Mouse (Mus musculus) inflammation-experienced regulatory T-cells (primary cell): ENCODE data around the gene Cela3b. TPM values are rescaled to one million over a fixed set of nuclear protein-coding genes. Genes with fewer than 3 reads are reported as not detected.

Source experiments
- polyA plus RNA-seq, 2 experiments: library from polyadenylated mRNA; unstranded; fragments of 100-300 nt; shearing (Covaris generic); gene quantifications; one replicate each; pipeline ENCODE4 v1.2.1; 2017

Gene Cela3b
- polyA plus RNA-seq, result under 1 TPM in 1 of 2 experiments, not detected in 1; 0.29 TPM

DNA sequence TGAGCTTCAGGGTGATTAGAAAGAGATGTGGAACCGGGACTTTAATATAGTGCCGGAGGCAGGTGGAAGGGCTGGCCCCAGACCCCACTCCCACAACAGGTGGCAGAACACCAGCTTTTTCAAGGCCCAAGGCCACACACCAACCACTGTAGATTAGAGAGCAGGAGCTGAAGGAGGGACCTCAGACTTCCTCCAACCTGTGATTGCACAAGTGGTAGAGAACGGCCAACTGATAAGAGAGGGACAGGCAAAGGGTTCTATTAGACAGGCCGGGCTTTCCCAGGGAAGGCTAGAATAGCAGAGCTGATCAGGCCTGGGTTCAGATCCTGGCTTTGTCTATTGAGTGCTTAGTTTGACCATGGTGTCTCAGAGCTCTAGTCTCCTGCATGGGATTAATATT, at the start of gene Cela3b:
Gene Cela3b (minus strand): TSS at position 39 of the 400 bp plus-strand sequence.

DNA sequence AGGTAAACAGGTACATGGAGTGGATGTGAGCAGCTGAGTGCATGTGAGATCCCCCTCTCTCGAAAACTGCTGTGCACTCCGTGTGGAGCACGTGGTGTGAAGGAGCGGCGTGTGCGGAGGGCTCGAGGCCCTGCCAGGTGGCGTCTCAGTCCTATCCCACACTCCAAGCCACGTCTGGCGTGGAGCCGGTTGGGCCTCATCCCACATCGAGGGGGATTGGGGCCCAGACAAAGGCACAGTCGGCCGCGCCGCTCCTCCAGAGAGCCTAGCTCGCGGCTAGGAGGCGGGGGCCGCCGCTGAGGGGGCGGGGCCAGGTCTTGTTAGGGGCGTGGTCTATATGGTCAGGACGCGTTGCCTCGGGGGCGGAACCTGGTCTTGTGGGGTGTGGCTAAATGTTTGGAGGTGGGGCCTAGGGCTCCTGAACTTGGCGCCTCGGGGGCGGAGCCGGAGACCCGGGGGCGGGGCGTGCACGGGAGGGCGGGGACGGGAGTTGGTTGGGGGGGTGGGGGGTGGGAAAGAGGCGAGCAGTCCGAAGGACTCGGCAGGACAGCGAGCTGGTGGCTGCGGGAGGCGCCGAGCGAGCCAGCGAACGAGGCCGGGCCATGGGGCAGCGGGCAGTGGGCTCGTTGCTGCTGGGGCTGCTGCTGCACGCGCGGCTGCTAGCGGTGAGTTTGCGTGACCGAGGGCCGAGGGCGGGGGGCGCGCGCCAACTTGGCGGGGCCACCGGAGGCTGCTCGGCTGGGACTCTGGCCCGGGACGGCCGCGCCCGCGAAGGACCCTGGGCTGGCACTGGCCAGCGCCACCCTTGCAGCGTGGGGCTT, 38.1 kb upstream of the Cela3b start, which contains the start of gene Hspg2:
Gene Hspg2 (plus strand): TSS at position 510 of the 821 bp plus-strand sequence.

GRCm38 (mm10) chr4:137453234-137453767, 23.0 kb upstream of the Cela3b start, which contains the start of gene 1700013G24Rik:
Gene 1700013G24Rik, plus strand, starts transcription at chr4:137453284.

DNA sequence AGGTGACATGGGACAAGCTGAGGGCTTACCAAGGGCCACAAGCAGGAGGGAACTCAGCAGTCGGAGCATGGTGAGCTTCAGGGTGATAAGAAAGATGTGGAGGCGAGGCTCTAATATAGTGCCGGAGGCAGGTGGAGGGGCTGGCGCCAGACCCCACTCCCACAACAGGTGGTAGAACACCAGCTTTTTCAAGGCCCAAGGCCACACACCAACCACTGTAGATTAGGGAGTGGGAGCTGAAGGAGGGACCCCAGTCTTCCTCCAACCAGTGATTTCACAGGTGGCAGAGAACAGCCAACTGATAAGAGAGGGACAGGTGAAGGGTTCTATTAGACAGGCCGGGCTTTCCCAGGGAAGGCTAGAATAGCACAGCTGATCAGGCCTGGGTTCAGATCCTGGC, 20.6 kb downstream of the Cela3b start, which contains the start of gene Cela3a:
Gene Cela3a (minus strand): TSS at position 101 of the 400 bp plus-strand sequence.

Other genes starting within 250 kb of the Cela3b start
- 1 to 10 TPM in 1 of 2 experiments, under 1 TPM in 1; 0.39 to 1.6 TPM for gene Wnt4, start 153.1 kb downstream of the Cela3b start, polyA plus RNA-seq
- 100 to 1,000 TPM; 743 to 937 TPM for gene Cdc42, start 72.8 kb downstream of the Cela3b start, polyA plus RNA-seq
- gene Cela3a, start 20.7 kb downstream of the Cela3b start, polyA plus RNA-seq, result under 1 TPM in 1 of 2 experiments, not detected in 1; 0.80 TPM
- not detected for gene 1700013G24Rik, start 22.7 kb upstream of the Cela3b start, polyA plus RNA-seq
- under 1 TPM; 0.04 to 0.20 TPM for gene Hspg2, start 38.2 kb upstream of the Cela3b start, polyA plus RNA-seq
- 1 to 10 TPM in 1 of 2 experiments, not detected in 1; 1.7 TPM for gene Ldlrad2, start 144.0 kb upstream of the Cela3b start, polyA plus RNA-seq
- gene Usp48, start 163.2 kb upstream of the Cela3b start, polyA plus RNA-seq, result 10 to 100 TPM; 82.2 to 83.4 TPM
- 1 to 10 TPM; 3.4 to 3.5 TPM for gene Rap1gap, start 234.2 kb upstream of the Cela3b start, polyA plus RNA-seq